Mouse (Mus musculus) hindbrain, embryonic 10.5 days (tissue): ENCODE measurements around the gene Ep400. TPM values are rescaled to one million over a fixed set of nuclear protein-coding genes. Genes with fewer than 3 reads are reported as not detected.
A peak's percentile ranks its signal among the peaks of the same experiment; 100 is the strongest.

Experiments used
- DNase-seq: peaks from one replicate; pipeline ENCODE4 v3.0.0-alpha.2; 2017; ENCODE audit warnings: low spot score
- H3K27ac ChIP-seq: fragments of 300-500 bp; sonication (generic); 2 replicates; pipeline ENCODE4 v1.5.1; 2016; ENCODE audit warnings: mild to moderate bottlenecking, moderate library complexity
- H3K27me3 ChIP-seq: fragments of 300-500 bp; sonication (generic); 2 replicates; pipeline ENCODE4 v1.6.1; 2016; ENCODE audit warnings: mild to moderate bottlenecking; ENCODE audit not compliant: poor library complexity, insufficient read depth, severe bottlenecking
- H3K36me3 ChIP-seq: fragments of 300-500 bp; sonication (generic); 2 replicates; pipeline ENCODE4 v1.6.1; 2016; ENCODE audit warnings: mild to moderate bottlenecking, moderate library complexity
- H3K4me1 ChIP-seq: fragments of 300-500 bp; sonication (generic); replicated peaks from 2 replicates; pipeline ENCODE4 v1.6.1; 2016; ENCODE audit warnings: mild to moderate bottlenecking
- H3K4me3 ChIP-seq: fragments of 300-500 bp; sonication (generic); 2 replicates; pipeline ENCODE4 v1.5.1; 2016; ENCODE audit warnings: mild to moderate bottlenecking, moderate library complexity
- H3K9me3 ChIP-seq: fragments of 300-500 bp; sonication (generic); 2 replicates; pipeline ENCODE4 v1.6.1; 2016; ENCODE audit warnings: mild to moderate bottlenecking, moderate library complexity
- WGBS: fragments of 180-500 bp; shearing (Covaris S2); methylation state at CpG from one replicate; pipeline ENCODE4 v1.1.7; 2016; 5-methylcytosine and 5-hydroxymethylcytosine counted together
- polyA plus RNA-seq: library from polyadenylated mRNA; unstranded; fragments of >200 nt; fragmentation: Nextera tagmentation; extraction: Ambion mirVana; gene quantifications from 2 replicates; pipeline ENCODE4 v1.2.1, GENCODE M21; 2016

The Ep400 gene
- 63.7 and 68.6 TPM in 2 replicates for polyA plus RNA-seq

DNA sequence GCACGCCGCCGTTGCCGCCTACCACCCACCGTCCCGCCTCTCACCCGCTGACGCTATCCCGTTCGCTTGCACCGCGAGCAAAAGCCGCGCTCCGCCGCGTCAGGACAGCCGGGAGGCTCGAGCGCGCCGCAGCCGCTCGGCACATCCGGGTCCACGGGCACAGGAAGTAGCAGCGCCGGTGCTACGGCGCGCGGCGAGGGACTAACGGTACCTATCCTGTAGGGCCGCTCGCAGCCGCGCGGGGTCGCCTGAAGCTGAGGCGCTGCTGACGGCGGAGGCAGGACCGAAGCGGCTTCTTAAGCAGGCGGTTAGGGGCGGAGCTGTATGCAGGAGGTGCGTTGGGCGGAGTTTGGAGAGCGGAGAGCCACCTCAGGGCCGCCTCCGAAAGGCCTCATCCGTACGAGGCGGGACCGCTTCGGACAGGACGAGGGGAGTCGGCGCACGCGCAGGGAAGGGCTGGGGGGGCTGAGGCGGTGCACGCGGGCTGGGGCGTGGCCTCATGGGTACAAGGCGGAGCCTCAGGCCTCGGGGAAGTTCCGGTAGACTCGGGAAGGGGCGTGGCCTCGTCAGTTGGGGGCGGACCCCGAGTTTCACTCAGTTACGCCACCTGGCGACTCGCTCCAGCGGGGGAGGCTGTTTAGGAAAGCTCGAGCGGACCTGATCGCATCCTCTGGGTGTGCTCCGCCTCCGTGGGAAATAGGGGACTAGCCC lies at the start of gene Ep400:
Ep400 (minus strand) TSS at position 270 of the 711 bp plus-strand sequence.
- Histone ChIP-seq H3K9me3 (no peaks in the 10 kb centered on the region), H3K4me1 (peaks cover 26% of the 10 kb centered on the region), H3K4me3 (peak within 1 kb of the TSS; percentile 95), H3K27ac (peak within 1 kb of the TSS; percentile 97), H3K27me3 (no peaks in the 10 kb centered on the region), H3K36me3 (peaks cover 37% of the 10 kb centered on the region)
- under 1% methylated on average over 83 of the region's 83 CpGs for WGBS
- peak; percentile 100 for DNase-seq

DNA sequence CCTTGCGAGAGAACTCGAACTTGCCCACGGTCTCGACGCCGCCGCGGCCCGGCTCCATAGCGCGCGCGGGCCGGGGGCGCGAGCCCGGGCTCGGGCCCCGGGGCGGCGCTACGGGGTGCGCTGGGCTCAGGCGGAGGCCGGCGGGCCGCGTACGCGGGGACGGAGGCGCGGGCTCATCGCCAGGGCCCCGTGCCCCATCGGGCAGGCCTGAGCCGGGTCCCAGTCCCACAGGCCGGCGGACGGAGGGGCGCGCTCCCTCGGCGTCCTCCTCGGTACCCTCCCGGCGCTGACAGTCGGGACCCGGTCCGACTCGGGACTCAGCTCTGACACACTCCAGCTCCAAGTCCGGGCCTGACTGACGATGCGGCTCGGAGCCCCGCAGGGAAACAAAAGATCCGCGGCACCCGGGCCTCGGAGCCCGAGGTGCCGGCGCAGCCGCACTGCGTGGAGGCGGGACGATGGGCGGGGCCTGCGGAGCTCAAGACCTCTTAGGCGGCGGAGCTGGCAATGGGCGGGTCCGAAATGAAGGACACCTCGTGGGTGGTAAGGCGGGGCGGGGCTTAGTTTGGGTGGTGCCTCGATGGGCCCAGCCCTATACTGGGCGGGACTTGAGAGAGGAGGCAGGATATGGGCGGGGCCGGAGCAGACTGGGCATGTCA lies 39.3 kb upstream of the Ep400 start, which contains the start of gene Ulk1:
Ulk1 (minus strand) TSS at position 431 of the 659 bp plus-strand sequence.
- H3K27me3 ChIP-seq: no peaks in the 10 kb centered on the region
- H3K4me3 ChIP-seq: peak within 1 kb of the TSS; percentile 93
- peaks cover 27% of the 10 kb centered on the region for H3K36me3 ChIP-seq
- under 1% methylated on average over 80 of the region's 80 CpGs for WGBS
- peak within 1 kb of the TSS; percentile 97 for H3K27ac ChIP-seq
- H3K9me3 ChIP-seq: no peaks in the 10 kb centered on the region
- peak; percentile 99 for DNase-seq
- H3K4me1 ChIP-seq: peaks cover 41% of the 10 kb centered on the region

DNA sequence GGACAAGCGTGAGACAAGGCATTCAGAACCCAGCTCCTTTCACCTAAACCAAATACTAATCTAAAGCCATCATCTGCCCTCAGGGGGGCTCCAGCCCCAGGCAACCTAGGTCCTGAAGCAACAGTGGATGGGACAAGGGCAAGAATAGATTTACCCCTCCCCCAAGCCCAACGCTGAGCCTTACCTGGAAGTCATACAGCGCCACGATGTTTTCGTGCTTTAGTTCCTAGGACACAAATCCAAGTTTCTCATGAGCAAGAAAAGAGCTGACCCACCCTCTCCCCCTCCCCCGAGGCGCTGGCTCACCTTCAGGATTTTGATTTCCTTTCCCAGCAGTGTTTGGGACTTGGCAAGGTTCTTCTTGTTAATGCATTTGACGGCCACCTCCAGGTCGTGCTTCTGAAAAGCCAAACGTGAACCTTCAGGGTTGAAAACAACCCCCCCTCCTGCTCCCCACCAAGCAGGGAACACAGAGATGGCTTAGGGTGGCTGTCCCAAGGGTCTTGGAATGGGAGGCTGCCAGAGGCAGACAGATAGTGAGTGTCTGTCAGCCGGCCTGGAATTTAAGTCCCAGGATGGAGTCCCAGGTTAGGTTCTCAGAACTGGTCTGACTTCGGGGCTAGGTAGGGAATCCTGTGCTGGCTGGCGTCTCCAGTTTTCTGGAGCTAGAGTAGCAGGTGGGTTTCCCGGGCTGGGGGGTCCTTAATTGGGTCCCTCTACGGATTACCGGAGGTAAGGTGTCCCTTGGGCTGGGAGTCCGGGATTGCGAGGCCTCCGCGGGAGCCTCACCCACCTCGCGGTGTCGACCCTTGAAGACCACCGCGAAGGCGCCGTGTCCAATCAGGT lies 38.5 kb upstream of the Ep400 start:
- Histone ChIP-seq H3K36me3 (peaks cover 34% of the 10 kb centered on the region), H3K9me3 (no peaks in the 10 kb centered on the region), H3K27ac (peak overlapping the region; percentile 97), H3K4me3 (peak overlapping the region; percentile 93), H3K4me1 (peaks cover 46% of the 10 kb centered on the region), H3K27me3 (no peaks in the 10 kb centered on the region)
- no peak for DNase-seq
- WGBS: 2% methylated on average over 27 of the region's 27 CpGs

DNA sequence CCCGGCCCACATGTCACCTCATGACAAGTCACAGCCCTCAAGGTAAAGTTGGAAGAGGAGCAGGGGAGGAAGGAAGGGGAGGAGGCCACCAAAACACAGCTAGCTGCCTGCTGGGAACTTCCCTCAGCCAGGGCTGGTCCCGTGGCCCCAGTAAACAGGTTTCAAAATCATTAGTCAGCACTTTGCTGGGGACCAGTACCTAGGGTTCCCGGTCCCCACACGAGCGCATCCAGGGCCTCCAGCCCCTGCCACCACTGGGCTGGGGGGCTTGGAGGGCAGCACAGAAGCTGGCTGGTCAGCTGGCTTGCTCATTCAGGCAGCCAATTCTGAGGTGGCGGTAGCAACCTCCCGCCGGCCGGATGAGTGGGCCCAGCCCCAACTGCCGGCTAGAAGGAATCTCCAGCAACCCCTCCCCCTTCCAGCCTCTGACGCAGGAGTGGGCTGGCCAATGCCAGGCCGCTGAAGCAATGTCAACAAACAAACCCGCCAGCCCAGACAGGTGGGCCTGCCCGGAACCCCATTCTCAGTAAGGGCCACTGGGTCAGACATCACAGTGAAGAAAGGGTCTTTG lies 37.6 kb upstream of the Ep400 start:
- DNase-seq: peak; percentile 83
- peak overlapping the region; percentile 97 for H3K27ac ChIP-seq
- no peaks in the 10 kb centered on the region for H3K9me3 ChIP-seq
- H3K27me3 ChIP-seq: no peaks in the 10 kb centered on the region
- 6% methylated on average over 14 of the region's 14 CpGs for WGBS
- H3K4me1 ChIP-seq: peaks cover 46% of the 10 kb centered on the region
- H3K4me3 ChIP-seq: peak overlapping the region; percentile 93
- H3K36me3 ChIP-seq: peaks cover 43% of the 10 kb centered on the region

DNA sequence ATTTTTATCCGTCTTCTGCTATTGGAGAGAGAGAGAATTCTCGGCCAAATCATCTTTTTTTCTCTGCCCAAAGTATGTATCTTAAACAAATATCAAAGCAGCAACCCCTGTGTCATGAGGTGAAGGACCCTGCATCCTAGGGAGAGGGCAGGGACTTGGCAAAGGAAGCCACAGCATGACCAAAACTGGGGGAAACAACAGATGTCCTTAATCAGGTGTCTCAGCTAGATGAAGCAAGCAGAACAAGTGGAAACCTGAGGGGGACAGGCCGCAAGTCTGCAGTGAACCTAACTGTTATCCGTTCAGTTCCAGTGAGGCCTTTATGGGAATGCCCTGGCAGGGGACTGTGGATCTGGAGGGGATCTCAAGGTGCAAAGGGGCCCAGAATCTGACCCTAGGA lies 36.9 kb upstream of the Ep400 start:
- peaks cover 50% of the 10 kb centered on the region for H3K36me3 ChIP-seq

DNA sequence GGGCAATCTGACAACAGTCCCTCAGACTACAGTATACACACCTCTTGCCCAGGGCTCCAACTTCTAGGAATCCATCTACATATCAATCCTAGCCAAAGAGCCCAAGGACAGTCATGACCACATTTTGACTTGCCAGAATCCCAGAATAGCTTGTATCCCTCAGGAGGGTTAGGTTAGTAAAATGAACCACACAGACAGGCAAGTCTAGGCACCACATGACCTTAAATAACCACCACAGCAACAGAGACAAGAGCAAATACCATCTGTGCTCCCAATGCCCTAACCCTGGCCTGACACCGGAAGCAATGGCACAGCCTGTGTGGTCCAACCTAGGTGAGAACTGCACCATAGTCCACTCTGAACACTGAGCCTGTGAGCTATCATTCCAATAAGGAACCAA lies 36.2 kb upstream of the Ep400 start:
- no peak overlapping the region for H3K27ac ChIP-seq
- H3K4me1 ChIP-seq: peaks cover 46% of the 10 kb centered on the region
- peaks cover 58% of the 10 kb centered on the region for H3K36me3 ChIP-seq
- 90% methylated on average over 1 of the region's 1 CpGs for WGBS
- no peak for DNase-seq
- H3K9me3 ChIP-seq: no peaks in the 10 kb centered on the region
- no peaks in the 10 kb centered on the region for H3K27me3 ChIP-seq
- no peak overlapping the region for H3K4me3 ChIP-seq

More for the DNA sequence above, 36.9 kb upstream of the Ep400 start:
- no peaks in the 10 kb centered on the region for H3K27me3 ChIP-seq
- no peaks in the 10 kb centered on the region for H3K9me3 ChIP-seq
- DNase-seq: no peak
- peak overlapping the region; percentile 97 for H3K27ac ChIP-seq
- WGBS: 86% methylated on average over 4 of the region's 4 CpGs
- H3K4me1 ChIP-seq: peaks cover 46% of the 10 kb centered on the region
- H3K4me3 ChIP-seq: peak overlapping the region; percentile 93

DNA sequence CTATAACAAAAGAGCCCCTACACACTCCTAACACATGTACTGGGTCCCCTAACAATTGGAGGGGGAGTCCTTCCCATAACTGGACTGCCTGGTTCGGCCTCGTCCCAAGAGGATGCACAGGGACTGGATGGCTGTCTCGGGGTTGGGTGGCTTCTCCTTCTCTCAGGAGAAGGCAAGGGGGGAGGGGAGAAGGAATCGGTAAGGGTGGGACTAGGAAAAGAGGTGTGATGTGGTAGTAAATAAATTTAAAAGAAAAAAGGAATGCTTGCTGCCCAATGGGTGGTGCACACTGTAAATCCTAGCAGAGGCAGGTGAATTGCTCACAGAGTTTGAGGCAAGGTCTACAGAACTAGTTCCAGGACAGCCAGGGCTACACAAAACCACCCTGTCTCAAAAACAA lies 35.6 kb upstream of the Ep400 start:
- Histone ChIP-seq H3K9me3 (no peaks in the 10 kb centered on the region), H3K27me3 (no peaks in the 10 kb centered on the region), H3K36me3 (peaks cover 63% of the 10 kb centered on the region), H3K27ac (no peak overlapping the region), H3K4me3 (no peak overlapping the region), H3K4me1 (peaks cover 46% of the 10 kb centered on the region)
- no peak for DNase-seq
- WGBS: 83% methylated on average over 4 of the region's 4 CpGs

DNA sequence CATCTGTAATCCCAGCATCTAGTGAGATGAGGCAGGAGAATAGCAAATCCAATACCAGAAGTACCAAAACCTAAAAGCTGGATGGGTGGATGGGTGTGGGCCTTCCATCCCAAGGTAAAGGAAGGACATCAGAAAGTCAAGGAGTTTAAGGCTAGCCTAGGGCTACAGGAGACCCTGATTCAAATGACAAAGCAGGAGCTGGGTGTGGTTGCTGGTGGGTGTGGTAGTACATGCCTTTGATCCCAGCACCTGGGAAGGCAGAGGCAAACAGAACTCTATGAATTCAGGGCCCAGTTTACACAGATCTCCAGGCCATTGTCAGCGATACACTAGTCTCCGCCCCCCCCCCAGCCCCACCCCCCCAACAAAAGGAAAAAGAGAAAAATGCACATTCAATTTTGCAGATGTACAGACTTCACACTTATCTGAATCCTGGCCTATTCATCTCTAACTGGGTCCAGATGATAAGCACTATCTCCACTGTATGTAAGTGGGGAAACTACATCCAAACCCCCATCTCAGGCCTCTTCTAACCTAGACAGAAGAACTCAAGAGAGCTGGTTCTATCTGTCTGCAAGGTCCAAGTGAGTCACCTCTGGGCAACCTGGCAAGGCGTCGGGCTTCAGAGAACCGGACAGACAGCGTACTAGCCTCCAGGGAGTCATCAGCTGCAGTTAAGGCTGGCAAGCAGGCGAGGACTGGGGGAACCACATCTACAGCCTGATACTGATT lies 33.7 kb upstream of the Ep400 start:
- Histone ChIP-seq H3K4me3 (no peak overlapping the region), H3K27me3 (no peaks in the 10 kb centered on the region), H3K4me1 (peaks cover 40% of the 10 kb centered on the region), H3K36me3 (peaks cover 83% of the 10 kb centered on the region), H3K27ac (no peak overlapping the region), H3K9me3 (no peaks in the 10 kb centered on the region)
- WGBS: 93% methylated on average over 7 of the region's 7 CpGs
- no peak for DNase-seq

DNA sequence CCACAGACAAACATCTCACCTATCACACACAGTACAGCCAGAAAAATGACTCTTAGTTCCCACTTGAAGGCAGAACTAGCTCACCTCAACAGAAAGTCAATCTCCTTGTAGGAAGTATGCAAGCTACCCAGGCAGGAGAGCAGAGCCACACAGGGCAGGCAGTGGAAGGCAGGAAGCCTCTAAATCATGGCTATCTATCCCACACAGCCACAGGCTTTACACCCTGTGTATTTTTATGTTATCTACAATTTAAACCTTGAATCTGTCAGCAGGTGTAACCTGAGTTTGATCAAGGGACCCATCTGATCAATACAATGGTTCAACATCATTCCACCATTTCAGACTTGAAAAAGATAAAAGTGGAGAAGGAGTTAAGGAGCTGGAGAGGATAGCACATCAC lies 32.3 kb upstream of the Ep400 start:
- H3K4me1 ChIP-seq: peaks cover 26% of the 10 kb centered on the region
- H3K27me3 ChIP-seq: no peaks in the 10 kb centered on the region
- H3K36me3 ChIP-seq: peaks cover 97% of the 10 kb centered on the region
- DNase-seq: no peak
- no peak overlapping the region for H3K4me3 ChIP-seq
- no peak overlapping the region for H3K27ac ChIP-seq
- no peaks in the 10 kb centered on the region for H3K9me3 ChIP-seq

DNA sequence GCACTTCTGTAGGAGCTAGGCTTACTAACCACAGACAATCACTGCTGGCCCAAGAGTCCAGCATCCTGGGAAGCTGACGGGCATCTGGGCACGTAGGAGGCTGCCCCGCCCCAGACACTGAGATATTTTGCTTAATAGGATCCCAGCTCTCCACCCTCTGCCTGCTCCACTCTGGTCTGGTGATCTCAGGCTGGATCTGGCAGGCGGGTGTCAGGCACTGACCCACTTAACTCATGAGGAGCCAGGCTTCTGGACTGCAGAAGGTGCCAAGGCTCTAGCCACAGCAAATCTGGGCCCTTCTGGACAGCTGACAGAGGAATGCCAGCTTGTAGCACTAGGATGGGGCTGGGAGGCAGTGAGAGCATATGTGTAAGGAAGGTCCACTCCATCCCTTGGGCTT lies 31.7 kb upstream of the Ep400 start:
- no peak overlapping the region for H3K27ac ChIP-seq
- H3K4me1 ChIP-seq: peaks cover 20% of the 10 kb centered on the region
- H3K4me3 ChIP-seq: no peak overlapping the region
- WGBS: 92% methylated on average over 4 of the region's 4 CpGs
- no peaks in the 10 kb centered on the region for H3K27me3 ChIP-seq
- DNase-seq: no peak
- no peaks in the 10 kb centered on the region for H3K9me3 ChIP-seq
- H3K36me3 ChIP-seq: peaks cover 100% of the 10 kb centered on the region

DNA sequence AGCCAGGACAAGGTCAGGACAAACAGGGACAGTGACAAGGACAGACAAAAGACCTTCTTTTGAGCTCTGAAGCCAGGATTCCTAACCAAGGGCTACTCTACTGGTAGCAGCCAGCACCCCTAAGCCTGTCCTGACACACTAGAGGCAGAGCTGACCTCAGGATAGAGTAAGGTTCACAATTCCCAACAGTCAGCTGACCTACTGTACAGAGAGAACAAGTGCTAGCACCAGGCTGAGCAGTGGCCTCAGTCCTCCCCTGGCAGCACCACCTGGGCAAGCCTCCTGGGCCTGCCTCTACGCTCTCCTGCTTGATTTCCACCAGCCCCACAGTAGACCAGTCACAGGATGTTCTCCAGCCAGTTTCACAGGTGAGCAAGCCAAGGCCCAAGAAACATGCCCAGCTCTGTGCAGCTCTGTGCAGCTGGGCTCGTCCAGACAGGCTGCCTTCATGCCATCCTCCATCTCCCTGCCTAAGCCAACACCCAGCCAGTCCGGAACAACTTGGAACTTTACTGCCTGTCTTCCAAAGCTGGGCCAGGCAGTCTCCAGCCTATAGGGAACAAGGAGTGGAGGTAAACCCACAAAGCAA lies 30.6 kb upstream of the Ep400 start:
- Histone ChIP-seq H3K4me1 (peaks cover 9% of the 10 kb centered on the region; the same call in 1 of the 2 replicates), H3K27ac (no peak overlapping the region), H3K9me3 (no peaks in the 10 kb centered on the region), H3K4me3 (no peak overlapping the region), H3K27me3 (no peaks in the 10 kb centered on the region), H3K36me3 (peaks cover 100% of the 10 kb centered on the region)
- DNase-seq: no peak
- 91% methylated on average over 3 of the region's 3 CpGs for WGBS

DNA sequence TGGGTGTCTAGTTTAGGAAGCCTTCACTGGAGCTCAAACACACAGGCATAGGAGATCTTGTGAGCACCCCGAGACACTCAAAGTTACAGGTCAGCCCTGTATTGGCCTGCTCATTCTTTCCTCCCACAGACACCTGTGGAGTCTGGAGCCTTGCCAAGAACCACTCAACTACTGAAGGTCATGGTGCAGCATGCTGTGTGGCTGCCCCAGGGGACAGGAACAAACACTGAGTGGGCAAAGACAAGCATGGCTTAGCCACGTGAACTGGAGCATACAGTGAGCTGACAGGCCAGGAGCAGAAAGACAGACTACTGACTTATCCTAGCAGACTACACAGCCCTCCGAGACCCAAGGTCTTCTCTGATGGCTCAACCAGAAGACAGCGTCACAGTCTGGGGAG lies 27.2 kb upstream of the Ep400 start:
- WGBS: 96% methylated on average over 4 of the region's 4 CpGs
- H3K4me3 ChIP-seq: no peak overlapping the region
- H3K27me3 ChIP-seq: no peaks in the 10 kb centered on the region
- H3K4me1 ChIP-seq: no peaks in the 10 kb centered on the region
- no peaks in the 10 kb centered on the region for H3K9me3 ChIP-seq
- peaks cover 100% of the 10 kb centered on the region for H3K36me3 ChIP-seq
- H3K27ac ChIP-seq: no peak overlapping the region
- DNase-seq: no peak
